Mouse (Mus musculus): Measurements from ENCODE around the gene Itprid2. TPM values are rescaled to one million over a fixed set of nuclear protein-coding genes. Genes with fewer than 3 reads are reported as not detected.

Gene Itprid2
- polyA plus RNA-seq, 1 experiment from 2014 or later = 7.6 TPM

DNA sequence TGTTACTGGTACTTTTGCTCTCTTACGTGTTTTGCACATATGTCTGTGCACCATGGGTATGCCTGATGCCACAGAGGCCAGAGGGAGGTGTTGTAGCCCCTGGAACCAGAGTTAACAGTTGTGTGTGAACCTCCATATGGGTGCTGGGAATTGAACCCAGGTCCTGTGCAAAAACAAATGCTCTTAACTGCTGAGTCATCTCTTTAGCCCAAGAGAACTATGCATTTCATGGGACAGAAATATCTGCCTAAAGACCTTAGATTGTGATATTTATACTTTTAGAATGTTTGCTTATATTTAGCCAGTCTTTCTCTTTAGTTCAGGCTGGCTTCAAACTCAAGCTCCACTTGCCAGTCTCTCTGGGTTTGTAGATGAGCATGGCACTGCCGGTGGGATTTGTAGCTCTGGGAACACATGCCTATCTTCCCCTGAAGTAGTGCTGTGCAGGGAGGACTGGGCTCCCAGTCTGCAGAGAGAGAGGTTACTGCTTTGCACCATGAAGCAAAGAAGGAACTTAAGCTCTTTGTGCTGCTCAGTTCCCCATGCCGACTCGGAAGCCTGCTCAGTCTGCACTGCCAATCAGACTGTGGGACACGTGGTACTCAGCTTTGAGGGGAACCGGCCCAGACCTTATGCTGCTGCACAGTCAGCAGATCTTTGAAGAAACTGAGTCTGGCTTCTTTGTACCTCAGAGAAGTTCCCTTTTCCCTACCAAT, 18.1 kb downstream of the Itprid2 start:
- Histone ChIP-seq H3K9me3 (ENCODE audit: low read length) (no peaks in the 10 kb centered on the region), H3K36me3 (ENCODE audit: insufficient read depth, low read length) (peaks cover 14% of the 10 kb centered on the region; the same call in 1 of the 2 replicates)
- peak; percentile 17; the same call in 1 of the 2 replicates for ATAC-seq

DNA sequence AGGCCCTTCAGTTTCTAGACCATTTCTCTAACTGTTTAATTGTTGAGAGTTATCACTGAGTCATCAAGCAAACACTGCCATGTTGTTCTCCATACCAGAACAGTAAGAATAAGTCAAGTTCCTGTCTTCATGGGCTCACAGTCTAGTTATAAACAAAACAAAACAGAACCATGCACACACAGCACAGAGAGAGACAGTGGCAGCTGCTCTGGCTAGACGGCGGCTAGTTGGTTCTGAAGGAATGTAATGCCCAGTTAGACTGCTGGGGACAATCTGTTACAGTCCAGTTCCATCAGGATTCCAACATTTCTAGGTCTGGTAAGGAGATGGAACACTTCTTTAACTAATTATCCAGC, 18.6 kb downstream of the Itprid2 start:
- Histone ChIP-seq H3K4me3 (ENCODE audit: low read depth, low read length) (no peak overlapping the region), H3K27ac (ENCODE audit: low read length) (no peak overlapping the region), H3K9me3 (ENCODE audit: low read length) (no peaks in the 10 kb centered on the region), H3K4me2 (replicated peaks; ENCODE audit: low read depth, low read length) (no peak overlapping the region), H3K9ac (replicated peaks; ENCODE audit: low read depth) (no peak overlapping the region), H3K27me3 (replicated peaks; ENCODE audit: insufficient read depth, low read length) (no peaks in the 10 kb centered on the region), H3K4me1 (ENCODE audit: insufficient read depth, low read depth, low read length) (peaks cover 5% of the 10 kb centered on the region; the same call in 1 of the 2 replicates), H3K36me3 (ENCODE audit: insufficient read depth, low read length) (peaks cover 19% of the 10 kb centered on the region; the same call in 1 of the 2 replicates)
- ATAC-seq (peak; percentile 19; the same call in 1 of the 2 replicates), DNase-seq (ENCODE audit: low spot score) (no peak)
- 52% methylated on average over 2 of the region's 2 CpGs for WGBS
- TF ChIP-seq CTCF (IDR thresholded peaks at IDR 0.05) = no peak
- no peak for TF ChIP-seq EP300 (IDR thresholded peaks at IDR 0.05)

More for the DNA sequence above, 18.1 kb downstream of the Itprid2 start:
- Histone ChIP-seq H3K27ac (ENCODE audit: low read length) (no peak overlapping the region), H3K27me3 (replicated peaks; ENCODE audit: insufficient read depth, low read length) (no peaks in the 10 kb centered on the region), H3K9ac (replicated peaks; ENCODE audit: low read depth) (no peak overlapping the region), H3K4me2 (replicated peaks; ENCODE audit: low read depth, low read length) (no peak overlapping the region), H3K4me1 (ENCODE audit: insufficient read depth, low read depth, low read length) (peaks cover 5% of the 10 kb centered on the region; the same call in 1 of the 2 replicates), H3K4me3 (ENCODE audit: low read depth, low read length) (no peak overlapping the region)
- TF ChIP-seq CTCF (IDR thresholded peaks at IDR 0.05) = no peak
- no peak for TF ChIP-seq EP300 (IDR thresholded peaks at IDR 0.05)
- no peak for DNase-seq (ENCODE audit: low spot score)
- WGBS = 80% methylated on average over 6 of the region's 6 CpGs

DNA sequence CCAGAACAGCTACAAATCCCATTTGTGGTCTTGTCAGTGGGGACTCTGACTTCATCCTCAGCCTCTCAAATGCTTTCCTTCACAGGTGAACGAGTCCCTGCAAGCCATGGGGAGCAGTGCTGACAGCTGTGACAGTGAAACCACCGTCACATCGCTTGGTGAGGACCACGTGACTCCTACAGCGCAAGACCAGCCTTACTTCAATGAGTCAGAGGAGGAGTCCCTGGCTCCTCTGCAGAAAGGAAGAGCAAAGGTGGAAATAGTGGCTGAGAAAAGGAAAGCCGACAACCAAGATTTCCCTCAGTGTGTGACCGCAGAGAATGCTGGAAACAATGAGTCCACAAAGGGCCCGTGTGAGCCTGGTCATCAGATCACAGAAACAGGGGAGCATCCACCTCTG, 21.9 kb downstream of the Itprid2 start:
- Histone ChIP-seq H3K9ac (replicated peaks; ENCODE audit: low read depth) (no peak overlapping the region), H3K4me2 (replicated peaks; ENCODE audit: low read depth, low read length) (no peak overlapping the region), H3K27ac (ENCODE audit: low read length) (no peak overlapping the region), H3K36me3 (ENCODE audit: insufficient read depth, low read length) (peaks cover 35% of the 10 kb centered on the region), H3K9me3 (ENCODE audit: low read length) (no peaks in the 10 kb centered on the region), H3K27me3 (replicated peaks; ENCODE audit: insufficient read depth, low read length) (no peaks in the 10 kb centered on the region), H3K4me3 (ENCODE audit: low read depth, low read length) (no peak overlapping the region), H3K4me1 (ENCODE audit: insufficient read depth, low read depth, low read length) (peaks cover 5% of the 10 kb centered on the region; the same call in 1 of the 2 replicates)
- TF ChIP-seq CTCF (IDR thresholded peaks at IDR 0.05) = no peak
- TF ChIP-seq EP300 (IDR thresholded peaks at IDR 0.05) = no peak
- no peak for DNase-seq (ENCODE audit: low spot score)
- no peak for ATAC-seq
- WGBS = 93% methylated on average over 8 of the region's 8 CpGs

GRCm38 (mm10) chr2:79660417-79661185, 25.4 kb downstream of the Itprid2 start:
- 95% methylated on average over 12 of the region's 12 CpGs for WGBS
- no peaks in the 10 kb centered on the region for H3K9me3 ChIP-seq (ENCODE audit: low read length)
- no peak overlapping the region for H3K4me2 ChIP-seq (replicated peaks; ENCODE audit: low read depth, low read length)
- peaks cover 43% of the 10 kb centered on the region for H3K36me3 ChIP-seq (ENCODE audit: insufficient read depth, low read length)
- H3K4me1 ChIP-seq (ENCODE audit: insufficient read depth, low read depth, low read length) = no peaks in the 10 kb centered on the region
- no peaks in the 10 kb centered on the region for H3K27me3 ChIP-seq (replicated peaks; ENCODE audit: insufficient read depth, low read length)
- H3K9ac ChIP-seq (replicated peaks; ENCODE audit: low read depth) = no peak overlapping the region
- no peak overlapping the region for H3K4me3 ChIP-seq (ENCODE audit: low read depth, low read length)
- H3K27ac ChIP-seq (ENCODE audit: low read length) = no peak overlapping the region
- DNase-seq (ENCODE audit: low spot score) (no peak), ATAC-seq (no peak)
- TF ChIP-seq CTCF (IDR thresholded peaks at IDR 0.05) = no peak
- TF ChIP-seq EP300 (IDR thresholded peaks at IDR 0.05) = no peak

DNA sequence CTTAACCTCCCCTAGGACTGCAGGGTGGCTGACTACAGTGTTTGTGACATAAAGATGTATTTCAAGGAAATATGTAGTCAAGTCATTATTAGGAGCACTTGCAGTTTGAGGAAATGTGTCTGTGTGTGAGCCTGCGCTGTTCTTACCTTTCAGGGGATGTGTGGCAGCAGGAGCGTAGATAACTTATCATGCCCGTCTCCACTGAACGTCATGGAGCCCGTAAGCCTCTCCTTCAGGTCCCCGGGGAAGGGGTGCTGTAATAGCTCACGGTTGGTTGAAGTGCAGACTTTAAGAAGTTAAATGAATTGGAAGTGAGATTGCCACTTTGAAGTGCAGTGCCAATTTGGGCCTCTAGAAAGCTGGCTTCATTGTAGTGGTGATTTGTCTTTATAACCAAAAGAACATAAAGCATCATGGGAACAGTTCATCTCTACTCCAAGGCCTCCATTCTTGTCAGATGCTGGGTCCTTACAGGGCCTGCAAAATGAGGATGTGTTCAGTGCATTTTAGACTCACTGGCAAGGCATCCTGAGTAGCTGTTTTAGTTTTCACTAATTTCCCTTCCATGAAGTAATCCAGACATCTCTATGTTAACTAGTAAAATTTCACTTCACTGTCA, 26.4 kb downstream of the Itprid2 start:
- H3K4me3 ChIP-seq (ENCODE audit: low read depth, low read length) = no peak overlapping the region
- H3K4me1 ChIP-seq (ENCODE audit: insufficient read depth, low read depth, low read length) = no peaks in the 10 kb centered on the region
- H3K36me3 ChIP-seq (ENCODE audit: insufficient read depth, low read length) = peaks cover 41% of the 10 kb centered on the region
- H3K27ac ChIP-seq (ENCODE audit: low read length) = no peak overlapping the region
- H3K9ac ChIP-seq (replicated peaks; ENCODE audit: low read depth) = no peak overlapping the region
- no peak for TF ChIP-seq CTCF (IDR thresholded peaks at IDR 0.05)
- TF ChIP-seq EP300 (IDR thresholded peaks at IDR 0.05) = no peak
- DNase-seq (ENCODE audit: low spot score) (no peak), ATAC-seq (no peak)
- H3K9me3 ChIP-seq (ENCODE audit: low read length) = no peaks in the 10 kb centered on the region
- 76% methylated on average over 7 of the region's 7 CpGs for WGBS
- no peak overlapping the region for H3K4me2 ChIP-seq (replicated peaks; ENCODE audit: low read depth, low read length)
- H3K27me3 ChIP-seq (replicated peaks; ENCODE audit: insufficient read depth, low read length) = no peaks in the 10 kb centered on the region

All from lung, postnatal 0 days (tissue).